Mouse (Mus musculus) cerebellum, adult 9-11 months (tissue): ENCODE data around the gene Disc1.

Experiments
- DNase-seq: peaks from one replicate; pipeline ENCODE4 v3.0.0; 2022

The Disc1 gene

GRCm38 (mm10) chr8:125068146-125068905, 14.3 kb downstream of the Disc1 start:
- no peak for DNase-seq

- DNase-seq, result no peak
Observed at GRCm38 (mm10) chr8:125069304-125069703, 15.3 kb downstream of the Disc1 start.

- no peak for DNase-seq
Observed at GRCm38 (mm10) chr8:125069733-125070132, 15.7 kb downstream of the Disc1 start.

- no peak for DNase-seq
Observed at GRCm38 (mm10) chr8:125074141-125074540, 20.1 kb downstream of the Disc1 start.

GRCm38 (mm10) chr8:125074581-125074980, 20.6 kb downstream of the Disc1 start:
- no peak for DNase-seq

GRCm38 (mm10) chr8:125075389-125075788, 21.4 kb downstream of the Disc1 start:
- DNase-seq, result no peak

GRCm38 (mm10) chr8:125077326-125077725, 23.3 kb downstream of the Disc1 start:
- no peak for DNase-seq

GRCm38 (mm10) chr8:125078771-125079384, 24.9 kb downstream of the Disc1 start:
- DNase-seq, result peak; percentile 97

GRCm38 (mm10) chr8:125080388-125081344, 26.7 kb downstream of the Disc1 start:
- no peak for DNase-seq

GRCm38 (mm10) chr8:125083746-125084145, 29.8 kb downstream of the Disc1 start:
- DNase-seq, result peak; percentile 77

- no peak for DNase-seq
Observed at GRCm38 (mm10) chr8:125084523-125084922, 30.5 kb downstream of the Disc1 start.

- DNase-seq, result no peak
Observed at GRCm38 (mm10) chr8:125090889-125091740, 37.1 kb downstream of the Disc1 start.

- no peak for DNase-seq
Observed at GRCm38 (mm10) chr8:125097140-125097539, 43.1 kb downstream of the Disc1 start.

- DNase-seq, result no peak
Observed at GRCm38 (mm10) chr8:125098050-125098449, 44.1 kb downstream of the Disc1 start.

GRCm38 (mm10) chr8:125102303-125102702, 48.3 kb downstream of the Disc1 start:
- DNase-seq, result no peak

- DNase-seq, result no peak
Observed at GRCm38 (mm10) chr8:125113171-125113570, 59.2 kb downstream of the Disc1 start.

- no peak for DNase-seq
Observed at GRCm38 (mm10) chr8:125113831-125114230, 59.8 kb downstream of the Disc1 start.

- no peak for DNase-seq
Observed at GRCm38 (mm10) chr8:125115321-125115720, 61.3 kb downstream of the Disc1 start.

GRCm38 (mm10) chr8:125116616-125117015, 62.6 kb downstream of the Disc1 start:
- DNase-seq, result peak; percentile 10

GRCm38 (mm10) chr8:125126482-125126881, 72.5 kb downstream of the Disc1 start:
- no peak for DNase-seq

GRCm38 (mm10) chr8:125127621-125128020, 73.6 kb downstream of the Disc1 start:
- no peak for DNase-seq

- DNase-seq, result no peak
Observed at GRCm38 (mm10) chr8:125128305-125128704, 74.3 kb downstream of the Disc1 start.
